Mouse (Mus musculus) testis, adult 2 months (tissue): ENCODE results near the gene Cacng2.

ENCODE experiments used
- CTCF ChIP-seq: fragments of 200-500 bp; IDR thresholded peaks from 2 replicates; pipeline ENCODE4 v1.5.1; 2012; ENCODE audit warnings: low read depth, mild to moderate bottlenecking, inconsistent platforms, low read length, moderate library complexity; ENCODE audit not compliant: control insufficient read depth, insufficient read depth, insufficient replicate concordance
- POLR2A ChIP-seq: fragments of 200-500 bp; IDR thresholded peaks from 2 replicates; pipeline ENCODE4 v1.6.1; 2012; ENCODE audit warnings: low read depth, mild to moderate bottlenecking, inconsistent platforms, low read length, moderate library complexity; ENCODE audit not compliant: control insufficient read depth

- TF ChIP-seq POLR2A (no peak), CTCF (no peak)
Measured at GRCm38 (mm10) chr15:78014046-78014445, 105.8 kb downstream of the Cacng2 start.
